Mouse (Mus musculus) cortical plate, adult 2 months (tissue): ENCODE results near the gene Ubtf.

ENCODE experiments used
- CTCF ChIP-seq: fragments of 200-500 bp; IDR thresholded peaks from 2 replicates; pipeline ENCODE4 v1.5.1; 2011; ENCODE audit warnings: mild to moderate bottlenecking, control low read depth, low read length; ENCODE audit not compliant: insufficient read depth; ENCODE audit errors: extremely low read depth
- POLR2A ChIP-seq: fragments of 200-500 bp; IDR thresholded peaks from 2 replicates; pipeline ENCODE4 v1.6.1; 2011; ENCODE audit warnings: mild to moderate bottlenecking, low read length, control low read depth; ENCODE audit not compliant: insufficient read depth; ENCODE audit errors: extremely low read depth

DNA sequence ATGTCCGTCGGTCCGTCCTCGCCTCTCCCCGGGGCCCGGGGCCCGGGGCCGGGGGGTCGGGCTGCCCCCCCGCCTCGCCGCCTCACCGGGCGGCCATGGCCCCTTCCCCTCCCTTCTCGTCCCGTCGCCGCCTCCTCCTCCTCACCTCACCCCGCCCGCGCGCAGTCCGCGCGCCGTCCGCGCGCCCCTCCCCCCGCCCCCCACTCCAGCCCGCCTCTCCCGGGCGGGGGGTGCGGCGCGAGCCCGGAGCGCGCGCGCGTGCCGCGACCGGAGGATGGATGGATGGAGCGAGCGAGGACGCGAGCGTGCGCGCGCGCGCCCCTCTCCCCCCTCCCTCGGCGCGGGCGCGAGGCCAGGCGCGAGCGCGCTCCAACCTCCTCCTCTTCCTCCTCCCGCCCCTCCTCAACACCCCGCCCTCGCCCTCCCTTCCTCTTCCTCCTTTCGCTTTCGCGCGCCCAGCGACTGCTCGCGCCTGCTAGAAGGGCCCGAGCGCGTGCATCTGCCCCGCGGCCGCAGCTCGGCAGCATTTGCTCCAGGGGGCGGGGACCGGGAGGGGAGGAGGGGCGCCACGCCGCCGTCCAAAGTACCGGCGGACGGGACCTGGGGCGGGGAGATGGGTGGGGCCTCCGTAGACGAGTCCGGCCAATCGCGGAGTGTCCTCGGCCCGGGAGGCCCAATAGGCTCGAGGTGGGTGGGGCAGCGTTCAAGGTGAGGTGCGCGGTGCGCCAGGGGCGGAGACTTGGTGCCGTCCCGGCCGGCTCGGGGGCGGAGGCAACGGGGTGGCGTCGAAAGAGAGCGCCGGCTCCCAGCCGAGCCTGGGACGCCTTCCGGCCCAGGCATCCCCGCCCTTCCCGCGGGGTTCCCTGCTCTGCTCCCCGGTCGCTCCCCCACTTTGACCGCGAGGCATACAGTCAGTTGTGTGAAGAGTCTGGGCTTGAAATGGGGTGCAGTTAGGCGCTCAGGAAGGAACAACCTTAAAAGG lies 22.8 kb downstream of the Ubtf start, which contains the start of gene Atxn7l3:
- TF ChIP-seq CTCF (no peak), POLR2A (peak; percentile 78)
